In genomic region chr10:17930445-17931083, GRCm38 (mm10) we compare ENCODE assay signal across 8 mouse cellular contexts. TPM values are rescaled to one million over a fixed set of nuclear protein-coding genes. Genes with fewer than 3 reads are reported as not detected.
A peak's percentile ranks its signal among the peaks of the same experiment; 100 is the strongest.
DNase-seq lines count a peak whose midpoint lies in the region; ATAC-seq and TF ChIP-seq lines count a peak whose summit lies in the region.

No protein-coding gene starts in this region.

- no peak for TF ChIP-seq POLR2A in kidney, adult 2 months (IDR thresholded peaks at IDR 0.05; ENCODE audit: low read depth, low read length)

- no peak overlapping the region for H3K4me3 ChIP-seq in kidney, adult 2 months (ENCODE audit: insufficient read depth, low read depth, low read length)
- H3K4me3 ChIP-seq in heart, embryonic 13.5 days = no peak overlapping the region

- no peaks in the 10 kb centered on the region for H3K36me3 ChIP-seq in kidney, adult 2 months (ENCODE audit: control insufficient read depth, insufficient read depth, low read length)
- H3K36me3 ChIP-seq in heart, embryonic 13.5 days = no peaks in the 10 kb centered on the region

- H3K27me3 ChIP-seq in kidney, adult 2 months (replicated peaks; ENCODE audit: control insufficient read depth, insufficient read depth, low read length) = no peaks in the 10 kb centered on the region
- no peaks in the 10 kb centered on the region for H3K27me3 ChIP-seq in heart, embryonic 13.5 days (replicated peaks)

- TF ChIP-seq CTCF in kidney, adult 2 months (conservative IDR thresholded peaks at IDR 0.05; ENCODE audit: insufficient read depth, insufficient read length, low read depth, low read length) = no peak

- no peaks in the 10 kb centered on the region for H3K9me3 ChIP-seq in heart, embryonic 13.5 days

- H3K4me2 ChIP-seq in heart, embryonic 13.5 days = peak overlapping the region; percentile 32

- 35% methylated on average over 6 of the region's 6 CpGs for WGBS in kidney, adult 2 months
- 15% methylated on average over 6 of the region's 6 CpGs for WGBS in heart, embryonic 13.5 days

- H3K27ac ChIP-seq in kidney, adult 2 months (ENCODE audit: insufficient read depth, low read depth, low read length) = no peak overlapping the region
- peak overlapping the region; percentile 90 for H3K27ac ChIP-seq in heart, embryonic 13.5 days (replicated peaks)

- H3K4me1 ChIP-seq in kidney, adult 2 months (ENCODE audit: control insufficient read depth, insufficient read depth, low read length) = peaks cover 5% of the 10 kb centered on the region; the same call in 1 of the 2 replicates
- peaks cover 54% of the 10 kb centered on the region for H3K4me1 ChIP-seq in heart, embryonic 13.5 days

- H3K9ac ChIP-seq in heart, embryonic 13.5 days = peak overlapping the region; percentile 21; the same call in 1 of the 2 replicates

- no peak for ATAC-seq in heart, embryonic 13.5 days (ENCODE audit: extremely low read depth, insufficient number of reproducible peaks, low FRiP score, low TSS enrichment)

- peak; percentile 36 for DNase-seq in kidney, adult 2 months
- no peak for DNase-seq in kidney, adult 18-20 months
- peak; percentile 90 for DNase-seq in 3T3-L1 (ENCODE audit: low read depth, low spot score)
- DNase-seq in brain, adult 2 months (ENCODE audit: low read depth, low spot score) = peak; percentile 88
- peak; percentile 14 for DNase-seq in mesoderm, embryonic 11.5 days (ENCODE audit: low read depth, low spot score)
- DNase-seq in urinary bladder, adult 2 months (ENCODE audit: low spot score) = no peak
- no peak for DNase-seq in spleen, postnatal 4 days (ENCODE audit: low spot score in 2 of 2)

RNA-seq across cellular contexts. Expression of gene Heca, which starts 17.3 kb away (rescaled TPM):
- 7.5 and 8.6 TPM in 2 replicates for polyA plus RNA-seq in kidney, adult 2 months (2012; rRNA removed)
- polyA plus RNA-seq in heart, embryonic 13.5 days (2015; fragmentation: Nextera tagmentation; extraction: Ambion mirVana) = 3.5 and 3.7 TPM in 2 replicates
- 21.7 and 22.3 TPM in 2 replicates for polyA plus RNA-seq in urinary bladder, adult 2 months (2012; rRNA removed)

Comparison
In these comparisons a context has a peak if more than half of its experiments do, and no peak if none do; other contexts are left out.
1. DNase-seq: peak in kidney, adult 2 months (single experiment), 3T3-L1 (single experiment), brain, adult 2 months (single experiment) and mesoderm, embryonic 11.5 days (single experiment); none in kidney, adult 18-20 months (single experiment), urinary bladder, adult 2 months (single experiment) and spleen, postnatal 4 days (0 of 2).